Mouse (Mus musculus): ENCODE measurements at regions not wholly inside any gene's neighbourhood (a gene's known extent, or its start where the extent isn't known, plus 50 kb on each side); places are given as distances from the start of the nearest gene placed in this dataset.
A peak's percentile ranks its signal among the peaks of the same experiment; 100 is the strongest.

DNA sequence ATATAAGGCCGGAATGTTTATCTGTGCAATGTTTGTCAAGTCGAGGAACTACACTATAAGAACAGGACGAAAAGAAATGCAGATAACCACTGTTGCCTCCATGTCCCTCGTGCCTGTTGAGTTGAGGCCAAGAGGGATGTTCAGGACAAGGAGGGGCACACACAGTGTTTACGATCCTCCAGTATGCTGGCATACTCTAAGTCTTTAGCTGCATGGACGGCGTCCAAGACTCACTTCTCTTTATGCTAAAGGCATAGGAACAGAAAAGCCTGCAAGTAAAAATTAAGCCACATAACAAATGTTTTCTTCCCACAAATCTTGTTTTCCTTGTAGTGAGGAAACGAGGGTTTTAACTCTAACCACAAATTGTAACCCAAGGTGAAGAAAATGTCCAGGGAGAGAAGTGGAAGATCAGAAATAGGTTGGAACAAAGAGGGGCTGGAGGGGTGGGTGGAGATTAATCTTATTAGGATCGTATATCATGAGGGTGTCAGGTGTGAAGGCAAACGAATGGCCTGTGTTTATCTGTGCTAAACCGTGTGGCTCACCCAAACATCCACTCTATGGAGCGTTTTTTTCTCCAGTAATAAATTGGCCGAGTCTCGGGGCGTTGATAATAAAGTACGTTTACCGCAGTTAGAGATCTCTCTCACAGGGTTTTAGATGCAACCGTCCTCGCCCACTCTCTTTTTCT is 521.8 kb downstream of the Nr2f2 start:
- no peak for DNase-seq (ENCODE audit: low spot score)

DNA sequence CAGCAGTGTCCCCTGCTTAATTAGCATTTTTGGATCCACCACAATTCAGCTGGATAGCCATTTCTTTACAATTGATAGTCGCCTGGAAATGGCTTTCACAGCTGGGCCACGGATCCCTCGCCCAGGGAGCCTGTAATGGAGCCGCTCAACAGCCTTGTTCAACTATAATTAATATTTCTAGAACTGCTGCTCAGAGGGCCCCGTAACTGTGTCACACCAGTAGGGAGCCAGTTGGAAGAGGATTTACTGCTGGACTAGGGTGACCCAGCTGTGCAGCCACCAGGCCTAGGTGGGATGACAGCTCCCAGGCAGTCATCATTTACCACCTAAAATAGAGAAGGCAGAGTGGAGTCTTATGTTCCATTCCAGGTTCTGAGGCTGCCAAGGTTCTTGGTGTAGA is 529.2 kb downstream of the Nr2f2 start:
- DNase-seq (ENCODE audit: low spot score): no peak

DNA sequence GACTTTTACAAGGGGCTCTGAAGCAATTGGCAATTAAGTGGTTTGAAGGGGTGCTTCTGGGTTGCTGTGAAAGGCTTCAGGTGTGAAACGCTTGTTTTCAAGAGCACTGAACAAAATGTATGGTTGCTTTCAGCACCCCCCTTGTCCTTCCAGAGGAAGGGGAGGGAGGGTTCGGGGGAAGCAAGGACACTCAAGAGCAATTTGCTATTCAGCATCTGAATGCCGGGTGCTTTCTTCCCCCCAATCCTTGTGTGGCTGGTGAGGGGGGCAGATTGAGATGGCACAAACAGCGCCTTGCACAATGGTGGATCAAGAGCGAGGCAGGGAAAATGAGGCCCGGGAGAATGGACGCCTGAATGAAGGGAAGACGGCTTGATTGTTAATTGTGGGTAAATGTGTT is 539.3 kb downstream of the Nr2f2 start:
- DNase-seq (ENCODE audit: low spot score): no peak

DNA sequence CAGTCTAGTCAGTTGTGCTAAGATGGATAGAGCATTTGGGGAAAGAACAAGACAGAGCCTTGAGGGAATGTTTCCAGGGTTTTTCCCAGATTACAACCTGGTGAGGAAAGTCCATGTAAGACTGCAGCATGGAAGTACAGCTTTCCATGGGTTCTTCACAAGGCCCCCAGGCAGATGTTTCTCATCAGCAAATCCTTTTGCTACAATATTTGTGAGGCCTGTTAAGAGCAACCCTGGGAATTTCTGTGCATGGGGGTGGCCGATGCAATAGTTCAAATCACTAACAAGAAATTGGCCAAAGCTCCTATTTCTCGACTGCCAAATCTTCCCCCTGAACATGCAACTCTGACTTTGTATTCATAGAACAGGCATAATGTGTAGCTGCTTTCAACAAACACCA is 546.0 kb downstream of the Nr2f2 start:
- no peak for DNase-seq (ENCODE audit: low spot score)

DNA sequence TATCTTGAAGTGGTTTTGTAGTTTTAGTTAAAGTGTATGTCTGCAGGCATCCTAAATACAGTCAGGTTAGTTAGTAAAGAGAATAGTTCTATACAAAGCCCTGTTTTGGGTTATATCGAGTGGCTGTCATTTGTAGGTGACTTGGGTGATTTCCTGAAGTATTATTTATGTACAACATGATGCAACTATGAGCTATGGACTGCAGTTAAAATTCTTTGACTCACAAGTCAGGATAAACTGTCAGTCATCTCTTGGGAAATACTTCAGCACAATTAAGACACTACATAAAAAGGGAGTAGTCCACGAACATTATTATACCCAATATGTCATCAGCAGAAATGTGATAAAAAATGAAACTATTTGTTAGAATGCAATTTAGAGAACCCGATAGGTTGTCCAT is 554.2 kb downstream of the Nr2f2 start:
- DNase-seq (ENCODE audit: low spot score): no peak

DNA sequence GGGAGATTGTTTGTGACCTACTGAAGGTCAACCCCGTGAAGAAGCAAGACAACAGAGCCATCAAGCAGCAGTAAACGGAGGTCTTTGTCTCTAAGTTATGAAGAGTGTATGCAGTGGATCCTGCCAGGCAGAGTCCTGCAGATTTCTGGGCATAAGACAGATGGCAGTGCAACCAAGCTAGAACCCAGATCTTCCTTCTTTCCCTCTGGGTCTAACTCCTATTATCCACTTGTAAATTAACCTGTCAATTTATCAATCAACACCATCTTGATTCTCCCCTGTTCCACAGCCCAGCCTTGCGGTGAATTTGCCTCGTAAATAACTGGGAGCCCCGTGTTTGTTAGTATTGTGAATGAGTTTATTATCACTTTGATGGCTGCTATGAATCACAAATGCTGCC is 555.7 kb downstream of the Nr2f2 start:
- DNase-seq (ENCODE audit: low spot score): no peak

DNA sequence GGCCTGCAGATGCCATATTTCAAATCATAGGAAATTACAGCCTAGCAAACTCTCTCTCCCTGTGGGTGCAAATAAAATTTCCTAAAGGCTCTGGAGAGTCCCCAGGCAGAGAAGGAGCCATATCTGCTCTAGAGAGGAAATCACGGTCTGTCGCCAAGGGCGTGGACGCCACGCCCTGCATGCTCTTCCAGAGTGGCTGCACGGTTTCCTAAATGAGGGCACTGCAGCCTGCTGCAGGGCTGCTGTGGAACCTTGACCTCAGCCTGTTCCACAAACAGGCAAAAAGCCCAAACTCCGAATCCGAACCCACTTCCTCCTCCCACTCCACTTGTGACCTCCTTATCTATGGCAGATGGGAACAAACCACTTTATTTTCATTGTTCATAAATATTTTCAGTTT is 559.3 kb downstream of the Nr2f2 start:
- DNase-seq (ENCODE audit: low spot score): no peak

DNA sequence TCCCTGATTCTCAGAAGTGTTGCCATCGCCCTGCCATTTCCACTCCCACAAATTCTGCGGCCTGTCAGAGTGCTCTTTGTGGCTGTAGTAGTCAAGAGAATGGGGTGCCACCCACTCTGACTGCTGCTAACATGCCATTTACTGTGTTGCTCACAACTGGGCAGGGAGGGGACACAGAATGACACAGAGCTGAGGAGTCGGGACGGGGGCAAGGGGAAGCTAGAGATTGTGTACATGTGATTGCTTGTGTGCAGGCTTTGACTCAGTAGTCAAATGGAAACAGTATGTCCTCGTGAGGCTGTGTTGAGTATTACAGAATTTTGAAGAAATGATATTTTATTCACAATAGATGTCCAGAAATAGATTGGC is 595.6 kb downstream of the Nr2f2 start:
- DNase-seq (ENCODE audit: low spot score): no peak

DNA sequence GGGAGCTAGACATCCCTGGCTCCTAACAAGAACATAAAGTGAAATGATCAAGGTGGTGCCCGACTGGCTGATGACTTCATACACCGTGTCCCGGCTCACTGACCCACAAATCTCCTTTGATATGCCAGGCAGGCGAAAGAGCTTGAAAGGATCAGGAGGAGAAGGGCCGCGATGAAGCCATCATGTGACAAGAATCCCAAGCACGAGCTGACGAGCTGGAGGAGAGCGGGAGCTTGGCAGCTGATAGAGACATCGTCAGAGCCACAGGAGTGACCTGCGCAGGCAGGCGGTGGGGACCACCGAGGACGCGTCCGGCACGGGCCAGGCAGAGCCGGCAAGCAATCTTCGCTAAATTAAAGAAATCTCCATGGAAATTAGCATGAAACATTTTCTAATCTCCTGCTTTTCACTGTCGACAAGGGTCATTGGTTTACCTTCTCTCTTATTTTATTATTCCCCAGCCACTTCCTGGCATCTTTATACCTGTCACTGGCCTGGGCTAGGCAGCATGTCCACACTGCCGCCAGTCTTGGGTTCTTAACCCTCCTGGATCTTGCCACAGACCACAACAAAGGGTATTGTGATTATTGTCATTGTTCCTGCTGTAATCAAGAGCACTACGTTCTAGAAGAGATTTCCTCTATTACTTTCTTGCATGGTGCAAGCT is 596.1 kb downstream of the Nr2f2 start:
- DNase-seq (ENCODE audit: low spot score): no peak

DNA sequence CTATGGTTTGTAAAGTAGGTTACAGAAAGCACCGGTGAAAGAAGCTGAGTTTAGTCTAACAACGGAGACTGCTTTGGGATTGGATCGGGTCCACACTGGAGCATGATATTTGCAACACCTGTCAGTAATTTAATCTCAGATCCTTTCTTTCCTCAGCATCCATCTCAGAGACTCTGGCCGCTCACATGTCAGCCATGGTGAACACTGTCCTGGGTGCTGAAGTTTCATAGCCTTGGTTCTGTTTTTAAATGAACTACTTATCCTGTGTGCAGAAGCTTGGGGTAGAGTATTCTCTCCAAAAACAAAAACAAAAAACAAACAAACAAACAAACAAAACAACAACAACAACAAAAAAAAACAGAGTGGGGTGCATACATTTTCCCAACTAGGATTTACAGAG is 600.1 kb downstream of the Nr2f2 start:
- DNase-seq (ENCODE audit: low spot score): no peak

DNA sequence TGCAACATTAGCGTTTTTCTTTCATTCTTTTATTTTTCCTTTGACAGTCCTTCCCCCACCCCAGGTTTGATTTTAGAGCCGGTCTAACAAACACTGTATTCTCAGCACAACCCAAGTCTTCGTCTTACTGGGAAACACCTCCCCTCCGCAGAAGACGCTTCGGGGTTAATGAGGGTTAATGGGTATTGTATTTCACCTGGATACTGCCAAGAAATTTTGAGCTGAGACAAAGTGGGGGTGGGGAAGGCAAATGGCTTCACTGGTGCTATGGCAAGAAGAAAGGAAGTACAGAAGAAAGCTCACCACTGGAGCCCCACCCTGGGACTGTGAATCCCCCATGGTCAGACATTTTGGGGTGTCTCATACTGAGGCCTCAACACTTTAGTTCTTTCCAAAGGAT is 626.0 kb downstream of the Nr2f2 start:
- DNase-seq (ENCODE audit: low spot score): no peak

DNA sequence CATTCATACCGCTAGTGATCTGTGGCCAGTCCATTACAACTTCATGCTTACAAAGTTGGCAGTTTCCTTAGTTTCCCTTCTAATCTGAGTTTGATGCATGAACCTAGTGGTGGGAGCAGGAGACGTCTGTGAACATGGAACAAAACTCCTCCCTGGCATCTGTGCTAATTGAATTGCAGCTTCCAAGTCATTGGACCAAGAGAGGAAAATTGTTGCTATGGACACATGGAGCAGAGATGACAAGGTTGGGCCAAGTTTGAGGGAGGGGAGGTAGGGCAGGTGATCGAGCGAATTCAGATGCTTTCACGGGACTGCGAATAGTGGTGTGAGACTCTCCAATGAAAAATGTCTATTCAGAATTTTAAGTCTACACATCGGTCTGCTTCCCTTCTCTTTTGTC is 627.5 kb downstream of the Nr2f2 start:
- DNase-seq (ENCODE audit: low spot score): no peak

DNA sequence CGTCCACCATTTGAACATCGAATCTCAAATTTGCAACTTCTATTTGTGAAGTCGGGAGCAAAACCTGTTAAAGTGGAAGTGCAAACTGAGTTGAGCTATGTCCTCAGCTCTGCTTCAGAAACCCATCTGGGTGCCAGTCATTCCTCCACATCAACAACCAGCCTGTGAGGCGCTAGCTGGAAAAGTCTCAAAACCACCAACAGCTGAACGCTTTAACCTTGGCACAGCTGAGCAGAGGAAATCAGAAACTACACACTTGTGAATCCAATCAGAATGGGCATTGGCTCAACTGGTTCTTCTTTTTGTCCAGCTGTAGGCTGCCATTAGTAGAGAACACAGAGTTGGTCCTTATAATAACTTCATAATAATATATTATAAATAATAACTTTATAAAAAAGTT is 651.5 kb downstream of the Nr2f2 start:
- peak; percentile 4 for DNase-seq (ENCODE audit: low spot score)

DNA sequence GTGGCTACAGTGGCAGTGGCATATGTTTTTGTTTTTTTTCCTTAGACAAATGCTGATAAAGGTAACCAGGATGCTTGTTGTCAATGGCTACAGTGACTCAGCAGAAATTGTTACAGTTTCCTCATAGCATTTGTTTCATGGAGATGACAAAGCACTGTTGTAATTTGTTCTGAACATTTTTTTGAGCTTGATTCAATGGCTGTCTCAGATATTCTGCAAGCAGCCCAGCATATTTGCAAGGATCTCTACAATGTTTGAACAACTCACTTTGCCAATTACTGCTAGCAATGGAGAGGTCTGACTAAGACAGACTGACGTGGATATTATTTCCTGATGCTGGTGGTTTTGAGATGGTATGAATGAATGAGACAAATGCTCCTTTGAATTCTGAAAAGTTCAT is 696.3 kb downstream of the Nr2f2 start:
- no peak for DNase-seq (ENCODE audit: low spot score)

DNA sequence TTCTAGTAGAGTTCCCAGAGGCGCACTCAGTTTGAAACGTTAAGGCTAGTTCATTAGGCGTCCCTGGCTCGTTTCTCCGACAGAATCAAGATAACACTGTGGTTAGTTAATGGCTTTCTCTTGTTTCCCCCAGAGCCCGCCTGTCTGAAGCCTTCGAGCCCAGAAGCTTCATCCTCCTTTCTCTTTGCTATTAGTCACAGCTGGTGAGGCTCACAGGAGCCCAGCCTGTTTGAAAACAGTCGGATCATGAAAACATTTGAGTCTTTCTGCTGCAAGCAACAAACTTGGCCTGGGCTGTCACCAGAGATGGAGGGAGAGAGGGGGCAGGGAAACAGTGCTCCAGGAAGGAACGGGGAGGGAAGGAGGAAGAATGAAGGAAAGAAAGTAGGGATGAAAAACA is 711.0 kb downstream of the Nr2f2 start:
- no peak for DNase-seq (ENCODE audit: low spot score)

DNA sequence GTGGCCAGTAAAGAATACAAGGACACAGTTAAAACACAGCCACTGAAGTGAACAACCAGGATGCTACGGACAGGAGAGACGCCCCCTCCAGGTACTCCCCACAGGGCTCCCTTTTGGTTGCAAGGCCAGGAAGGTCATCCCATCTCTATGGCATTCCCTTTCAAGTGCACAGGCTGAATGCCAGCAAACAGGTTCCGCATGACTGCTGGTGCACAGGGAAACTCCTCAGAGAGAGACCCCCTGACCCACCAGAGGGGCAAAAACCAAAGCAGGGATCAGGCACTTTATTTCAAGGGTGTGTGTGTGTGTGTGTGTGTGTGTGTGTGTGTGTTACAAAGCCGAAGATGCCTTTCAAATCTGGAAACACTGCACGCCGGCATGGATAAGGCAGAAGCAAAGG is 721.1 kb downstream of the Nr2f2 start:
- no peak for DNase-seq (ENCODE audit: low spot score)

DNA sequence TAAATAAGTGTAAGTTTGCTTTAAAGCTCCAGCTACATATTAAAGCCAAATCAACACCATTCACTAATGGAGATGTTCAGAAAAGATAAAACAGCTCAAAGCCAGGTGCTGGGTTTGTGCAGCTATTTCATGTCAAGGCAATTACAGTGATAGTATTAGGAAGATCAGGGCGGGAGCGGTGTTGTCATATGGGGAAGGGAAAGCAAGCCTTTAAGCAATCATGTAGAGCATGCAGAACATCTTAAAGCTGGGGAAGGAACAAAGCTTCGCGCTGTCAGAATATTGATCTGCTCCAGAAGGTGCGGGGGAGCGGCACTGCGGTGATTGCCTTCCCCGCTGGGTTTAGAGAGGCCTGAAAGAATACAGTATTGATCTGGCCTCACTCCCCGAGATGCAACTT is 724.9 kb downstream of the Nr2f2 start:
- no peak for DNase-seq (ENCODE audit: low spot score)

DNA sequence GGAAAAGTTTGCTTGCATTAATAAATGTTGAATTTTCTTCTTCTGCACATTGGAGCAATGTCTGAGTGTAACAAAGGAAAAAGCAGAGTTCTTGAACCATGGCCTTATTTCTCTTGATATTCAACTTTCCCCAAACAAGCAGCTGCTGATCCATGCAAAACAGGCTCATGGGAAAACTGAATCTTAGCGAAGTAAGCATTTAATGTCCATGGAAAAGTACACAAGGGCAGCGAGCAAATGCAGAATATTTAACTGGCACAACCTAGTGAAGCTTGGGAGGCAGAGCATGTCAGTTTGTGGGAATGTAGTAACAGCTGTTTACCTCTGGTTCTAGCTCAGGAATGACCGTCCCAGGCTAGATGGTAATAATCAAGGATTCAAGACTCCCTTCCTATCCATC is 766.7 kb downstream of the Nr2f2 start:
- no peak for DNase-seq (ENCODE audit: low spot score)

DNA sequence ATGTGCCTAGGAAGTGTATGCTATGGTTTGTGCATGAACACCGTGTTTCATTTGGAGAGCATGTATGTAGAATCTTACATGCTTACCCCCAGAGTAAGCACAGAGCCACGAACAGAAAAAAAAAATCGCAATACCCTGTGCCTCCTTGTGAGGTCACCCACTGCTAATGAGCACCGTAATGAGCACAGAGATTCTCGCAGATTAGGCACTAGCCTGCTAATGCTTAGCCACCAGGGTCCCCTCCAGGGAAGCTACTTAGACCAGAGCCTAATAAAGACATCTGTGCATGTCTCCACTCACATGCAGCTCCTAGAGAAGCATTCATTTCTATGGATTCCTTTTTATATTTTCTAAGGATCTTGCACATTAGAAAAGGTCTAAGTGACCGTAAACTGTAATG is 780.8 kb downstream of the Nr2f2 start:
- no peak for DNase-seq (ENCODE audit: low spot score)

DNA sequence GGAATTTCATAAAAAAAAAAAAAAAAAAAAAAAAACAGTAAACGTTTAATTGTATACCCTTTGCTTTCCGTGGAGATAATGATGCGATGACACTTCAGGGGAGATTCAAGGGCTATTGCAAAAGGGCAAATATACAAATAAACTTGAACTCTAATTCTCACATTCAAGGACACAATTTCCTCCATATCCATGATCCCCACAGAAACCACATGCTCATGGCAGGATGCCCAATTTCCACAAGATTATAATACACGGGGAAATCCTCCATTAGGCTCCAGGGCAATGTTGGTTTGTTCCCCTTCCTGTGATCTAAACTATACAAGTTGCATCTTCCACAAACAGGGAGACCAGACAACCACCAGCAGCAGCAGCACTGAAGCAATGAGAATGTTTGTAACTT is 781.4 kb downstream of the Nr2f2 start:
- no peak for DNase-seq (ENCODE audit: low spot score)

DNA sequence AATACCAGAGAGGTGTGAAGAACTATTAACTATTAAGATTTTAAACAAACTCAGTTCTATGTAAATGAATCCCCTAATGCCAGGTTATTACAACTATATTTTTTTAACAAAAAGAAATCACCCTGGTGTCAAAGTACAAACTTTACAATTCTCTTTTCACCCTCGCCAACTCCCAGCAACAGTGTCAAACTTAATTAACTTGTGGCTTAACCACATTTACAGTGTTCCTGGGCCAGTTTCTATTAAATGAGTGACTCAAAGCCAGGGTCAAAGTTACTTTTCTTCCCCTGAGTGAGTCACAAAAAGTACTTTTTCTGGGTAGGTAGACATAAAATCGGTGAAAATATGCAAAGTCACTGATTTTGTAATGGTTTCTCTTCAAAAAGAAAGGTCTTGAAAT is 782.0 kb downstream of the Nr2f2 start:
- DNase-seq (ENCODE audit: low spot score): no peak

DNA sequence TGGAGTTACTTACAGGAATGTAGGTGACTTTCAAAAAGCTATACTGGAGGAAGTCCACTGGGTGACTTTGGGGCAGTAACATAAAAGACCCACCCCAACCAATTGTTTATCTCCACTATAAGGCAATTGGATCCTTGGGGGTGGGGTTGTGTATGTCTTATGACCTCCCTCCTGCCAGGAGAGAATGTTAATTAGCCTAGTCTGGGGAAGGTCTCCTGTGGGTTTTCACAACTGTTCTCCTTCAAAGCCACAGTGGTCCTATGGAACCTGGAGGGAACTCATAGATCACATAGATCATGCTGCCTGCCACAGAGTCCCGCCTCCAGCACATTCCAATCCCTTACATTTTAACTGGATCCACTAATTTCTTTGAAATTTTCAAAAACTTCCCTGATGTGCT is 782.6 kb downstream of the Nr2f2 start:
- no peak for DNase-seq (ENCODE audit: low spot score)

DNA sequence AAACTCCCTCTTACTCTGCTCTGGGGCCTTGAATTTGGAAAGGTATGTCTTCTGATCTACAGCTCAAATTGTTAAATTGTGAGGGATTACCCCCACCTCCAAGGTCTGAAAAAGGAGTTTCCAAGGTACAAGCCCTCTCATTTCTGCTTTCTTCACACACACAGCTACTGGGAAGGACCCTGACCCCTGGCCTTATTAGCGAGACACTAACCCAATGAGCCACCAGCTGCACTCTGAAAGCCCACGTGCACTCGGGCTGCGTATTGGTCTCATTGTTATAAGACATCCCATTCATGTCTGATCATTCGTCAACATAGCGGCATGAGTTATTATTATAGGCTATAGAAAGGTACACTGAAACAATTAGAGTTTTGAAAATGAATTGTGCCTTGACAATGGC is 784.9 kb downstream of the Nr2f2 start:
- DNase-seq (ENCODE audit: low spot score): no peak
